9 mouse cellular contexts compared by ENCODE assay signal in genomic region chr9:37029811-37030346, GRCm38 (mm10).
DNase-seq lines count a peak whose midpoint lies in the region; ATAC-seq lines count a peak whose summit lies in the region.
"Had no signal": no experiment of that assay in that cellular context is flagged by ENCODE, and none has a peak within 500 bp of the region (broad histone marks: within the 10 kb centered on the region; RNA-seq: fewer than 3 reads in every experiment).

No protein-coding gene starts in this region.

- ATAC-seq in kidney, embryonic 16.5 days (ENCODE audit: low FRiP score, low TSS enrichment): no peak
- ATAC-seq in forebrain, embryonic 12.5 days (ENCODE audit: low FRiP score): no peak
- peak; percentile 48 for ATAC-seq in limb, embryonic 11.5 days (ENCODE audit: insufficient number of reproducible peaks, low FRiP score, low TSS enrichment, low read depth)
- no peak for ATAC-seq in neural tube, embryonic 15.5 days (ENCODE audit: low FRiP score)

- 57% methylated on average over 3 of the region's 3 CpGs for WGBS in kidney, embryonic 16.5 days
- 70% methylated on average over 3 of the region's 3 CpGs for WGBS in forebrain, embryonic 12.5 days
- WGBS in limb, embryonic 11.5 days: 20% methylated on average over 3 of the region's 3 CpGs
- 87% methylated on average over 3 of the region's 3 CpGs for WGBS in neural tube, embryonic 15.5 days

- H3K27ac ChIP-seq in kidney, embryonic 16.5 days (ENCODE audit: low read length): peak overlapping the region; percentile 66
- H3K27ac ChIP-seq in forebrain, embryonic 12.5 days: peak overlapping the region; percentile 69
- peak overlapping the region; percentile 53; the same call in 1 of the 2 replicates for H3K27ac ChIP-seq in limb, embryonic 11.5 days (replicated peaks; ENCODE audit: low read depth, low read length)
- peak overlapping the region; percentile 71 for H3K27ac ChIP-seq in neural tube, embryonic 15.5 days (replicated peaks)

- H3K4me1 ChIP-seq in kidney, embryonic 16.5 days (ENCODE audit: insufficient read depth, low read length): peaks cover 31% of the 10 kb centered on the region
- H3K4me1 ChIP-seq in forebrain, embryonic 12.5 days: peaks cover 59% of the 10 kb centered on the region
- peaks cover 42% of the 10 kb centered on the region for H3K4me1 ChIP-seq in limb, embryonic 11.5 days (ENCODE audit: control insufficient read depth, insufficient read depth, low read length)
- H3K4me1 ChIP-seq in neural tube, embryonic 15.5 days: peaks cover 62% of the 10 kb centered on the region

- no peaks in the 10 kb centered on the region for H3K9me3 ChIP-seq in kidney, embryonic 16.5 days (ENCODE audit: low read length)
- H3K9me3 ChIP-seq in forebrain, embryonic 12.5 days: no peaks in the 10 kb centered on the region
- no peaks in the 10 kb centered on the region for H3K9me3 ChIP-seq in limb, embryonic 11.5 days (ENCODE audit: control insufficient read depth, low read length)
- H3K9me3 ChIP-seq in neural tube, embryonic 15.5 days (replicated peaks): no peaks in the 10 kb centered on the region

- DNase-seq in kidney, adult 9 months: no peak
- no peak for DNase-seq in limb, embryonic 11.5 days (ENCODE audit: low spot score)
- DNase-seq in urinary bladder, adult 18-20 months (ENCODE audit: low spot score in 2 of 2): no peak
- DNase-seq in urinary bladder, postnatal 36 days (ENCODE audit: low spot score in 2 of 2): no peak
- DNase-seq: kidney, adult 18-20 months; right cerebral cortex, postnatal 14 days had no signal

- H3K4me3 ChIP-seq in kidney, embryonic 16.5 days (ENCODE audit: low read length): no peak overlapping the region
- H3K4me3 ChIP-seq in forebrain, embryonic 12.5 days (replicated peaks): no peak overlapping the region
- no peak overlapping the region for H3K4me3 ChIP-seq in limb, embryonic 11.5 days (ENCODE audit: low read depth, low read length)
- no peak overlapping the region for H3K4me3 ChIP-seq in neural tube, embryonic 15.5 days (replicated peaks)

- no peaks in the 10 kb centered on the region for H3K36me3 ChIP-seq in kidney, embryonic 16.5 days (ENCODE audit: insufficient read depth, low read length)
- no peaks in the 10 kb centered on the region for H3K36me3 ChIP-seq in forebrain, embryonic 12.5 days (replicated peaks)
- no peaks in the 10 kb centered on the region for H3K36me3 ChIP-seq in limb, embryonic 11.5 days (ENCODE audit: control insufficient read depth, insufficient read depth, low read length)
- H3K36me3 ChIP-seq in neural tube, embryonic 15.5 days: no peaks in the 10 kb centered on the region

- H3K27me3 ChIP-seq in kidney, embryonic 16.5 days (ENCODE audit: insufficient read depth, low read length): no peaks in the 10 kb centered on the region
- H3K27me3 ChIP-seq in forebrain, embryonic 12.5 days: no peaks in the 10 kb centered on the region
- H3K27me3 ChIP-seq in limb, embryonic 11.5 days (ENCODE audit: control insufficient read depth, insufficient read depth, low read length): peaks cover 26% of the 10 kb centered on the region
- H3K27me3 ChIP-seq in neural tube, embryonic 15.5 days (replicated peaks): no peaks in the 10 kb centered on the region

- 0 out of 2 replicates have a peak overlapping the region, but pooled peaks have one; percentile 29 for H3K9ac ChIP-seq in kidney, embryonic 16.5 days (replicated peaks; ENCODE audit: low read length)
- no peak overlapping the region for H3K9ac ChIP-seq in forebrain, embryonic 12.5 days
- H3K9ac ChIP-seq in limb, embryonic 11.5 days (ENCODE audit: low read length): no peak overlapping the region
- no peak overlapping the region for H3K9ac ChIP-seq in neural tube, embryonic 15.5 days (replicated peaks)

- no peak overlapping the region for H3K4me2 ChIP-seq in kidney, embryonic 16.5 days (replicated peaks; ENCODE audit: low read depth, low read length)
- H3K4me2 ChIP-seq in forebrain, embryonic 12.5 days: no peak overlapping the region
- H3K4me2 ChIP-seq in limb, embryonic 11.5 days (ENCODE audit: low read depth, severe bottlenecking): peak overlapping the region; percentile 24; the same call in 1 of the 2 replicates
- H3K4me2 ChIP-seq in neural tube, embryonic 15.5 days: no peak overlapping the region
